8 mouse cellular contexts compared by ENCODE assay signal in genomic region chr19:6067011-6067723, GRCm38 (mm10). TPM values are rescaled to one million over a fixed set of nuclear protein-coding genes. Genes with fewer than 3 reads are reported as not detected.
DNase-seq lines count a peak whose midpoint lies in the region; ATAC-seq and TF ChIP-seq lines count a peak whose summit lies in the region.

No protein-coding gene starts in this region.

- H3K4me2 ChIP-seq in limb, embryonic 12.5 days, result peak overlapping the region; percentile 86
- H3K4me2 ChIP-seq in midbrain, embryonic 13.5 days (replicated peaks), result peak overlapping the region; percentile 93

- DNase-seq in 416B (ENCODE audit: low read depth), result peak; percentile 91
- DNase-seq in adrenal gland, adult 8-10 months, result peak; percentile 69
- DNase-seq in embryo, embryonic 9.5 days (ENCODE audit: extremely low spot score), result peak; percentile 87
- peak; percentile 81 for DNase-seq in kidney, adult 18-20 months
- peak; percentile 66 to 83 for DNase-seq in spleen, adult 2 months (ENCODE audit: low read depth in 1 of 2, low spot score in 2 of 2)

- peaks cover 30% of the 10 kb centered on the region for H3K4me1 ChIP-seq in limb, embryonic 12.5 days (replicated peaks)
- peaks cover 48% of the 10 kb centered on the region for H3K4me1 ChIP-seq in midbrain, embryonic 13.5 days (replicated peaks)
- peaks cover 12% of the 10 kb centered on the region for H3K4me1 ChIP-seq in spleen, adult 2 months (ENCODE audit: control insufficient read depth, insufficient read depth, insufficient read length)

- peak overlapping the region; percentile 62 for H3K9ac ChIP-seq in limb, embryonic 12.5 days (replicated peaks)
- H3K9ac ChIP-seq in midbrain, embryonic 13.5 days (replicated peaks), result peak overlapping the region; percentile 84

- peak; percentile 67 for ATAC-seq in granulocyte monocyte progenitor cell, adult 5-6 weeks (replicated peaks; ENCODE audit: poor library complexity, severe bottlenecking)
- peak; percentile 38; the same call in 1 of the 2 replicates for ATAC-seq in limb, embryonic 12.5 days (ENCODE audit: insufficient number of reproducible peaks, insufficient read depth, low FRiP score, low TSS enrichment, low read depth)
- peak; percentile 76 for ATAC-seq in midbrain, embryonic 13.5 days

- peak overlapping the region; percentile 50 for H3K4me3 ChIP-seq in limb, embryonic 12.5 days (replicated peaks)
- H3K4me3 ChIP-seq in midbrain, embryonic 13.5 days (replicated peaks), result peak overlapping the region; percentile 62
- peak overlapping the region; percentile 54 for H3K4me3 ChIP-seq in spleen, adult 2 months (ENCODE audit: extremely low read depth, insufficient read depth, insufficient read length)

- H3K27me3 ChIP-seq in limb, embryonic 12.5 days, result no peaks in the 10 kb centered on the region
- H3K27me3 ChIP-seq in midbrain, embryonic 13.5 days, result no peaks in the 10 kb centered on the region
- no peaks in the 10 kb centered on the region for H3K27me3 ChIP-seq in spleen, adult 2 months (ENCODE audit: control insufficient read depth, insufficient read depth, low read length)

- H3K9me3 ChIP-seq in limb, embryonic 12.5 days, result no peaks in the 10 kb centered on the region
- no peaks in the 10 kb centered on the region for H3K9me3 ChIP-seq in midbrain, embryonic 13.5 days

- TF ChIP-seq CTCF in spleen, adult 2 months (IDR thresholded peaks at IDR 0.05; ENCODE audit: extremely low read depth, insufficient read depth, insufficient read length, insufficient replicate concordance), result peak; percentile 82; the same call in 1 of the 2 replicates

- H3K27ac ChIP-seq in limb, embryonic 12.5 days, result peak overlapping the region; percentile 80
- peak overlapping the region; percentile 93 for H3K27ac ChIP-seq in midbrain, embryonic 13.5 days
- peak overlapping the region; percentile 30; the same call in 1 of the 2 replicates for H3K27ac ChIP-seq in spleen, adult 2 months (ENCODE audit: insufficient read depth, low read length)

- no peak for TF ChIP-seq POLR2A in spleen, adult 2 months (IDR thresholded peaks at IDR 0.05; ENCODE audit: low read depth, low read length)

- H3K36me3 ChIP-seq in limb, embryonic 12.5 days, result peaks cover 38% of the 10 kb centered on the region
- peaks cover 28% of the 10 kb centered on the region for H3K36me3 ChIP-seq in midbrain, embryonic 13.5 days
- peaks cover 11% of the 10 kb centered on the region for H3K36me3 ChIP-seq in spleen, adult 2 months (ENCODE audit: control insufficient read depth, insufficient read depth, low read length)

- WGBS in limb, embryonic 12.5 days, result 1% methylated on average over 30 of the region's 30 CpGs
- WGBS in midbrain, embryonic 13.5 days, result under 1% methylated on average over 30 of the region's 30 CpGs
- WGBS in spleen, adult 2 months, result 1% methylated on average over 30 of the region's 30 CpGs

RNA-seq across cellular contexts. Expression of gene Tm7sf2, which starts 1.0 kb away (rescaled TPM):
- 10 to 100 TPM; 24.9 to 36.1 (median 27.2) TPM for total RNA-seq in adrenal gland, adult 8-10 months (2022)
- 14.4 and 19.3 TPM in 2 replicates for total RNA-seq in granulocyte monocyte progenitor cell, adult 5-6 weeks (2014; fragmentation: Nextera tagmentation)
- total RNA-seq in granulocyte monocyte progenitor cell, adult 5-6 weeks (2017), result 3.4 and 4.0 TPM in 2 replicates
- polyA plus RNA-seq in limb, embryonic 12.5 days (2016; fragmentation: Nextera tagmentation; extraction: Ambion mirVana), result 24.4 and 26.3 TPM in 2 replicates
- polyA plus RNA-seq in midbrain, embryonic 13.5 days (2015; fragmentation: Nextera tagmentation; extraction: Ambion mirVana), result 44.1 and 45.9 TPM in 2 replicates
- 14.0 and 23.4 TPM in 2 replicates for polyA plus RNA-seq in spleen, adult 2 months (2012; rRNA removed)

RNA-seq across cellular contexts. Expression of gene Znhit2, which starts 6.2 kb away (rescaled TPM):
- total RNA-seq in adrenal gland, adult 8-10 months (2022), result 10 to 100 TPM; 31.6 to 43.1 (median 34.6) TPM
- 5.0 and 17.6 TPM in 2 replicates for total RNA-seq in granulocyte monocyte progenitor cell, adult 5-6 weeks (2014; fragmentation: Nextera tagmentation)
- total RNA-seq in granulocyte monocyte progenitor cell, adult 5-6 weeks (2017), result 13.7 and 17.6 TPM in 2 replicates
- 33.1 and 39.0 TPM in 2 replicates for polyA plus RNA-seq in limb, embryonic 12.5 days (2016; fragmentation: Nextera tagmentation; extraction: Ambion mirVana)
- polyA plus RNA-seq in midbrain, embryonic 13.5 days (2015; fragmentation: Nextera tagmentation; extraction: Ambion mirVana), result 27.4 and 33.1 TPM in 2 replicates
- polyA plus RNA-seq in spleen, adult 2 months (2012; rRNA removed), result 38.5 and 61.3 TPM in 2 replicates

RNA-seq across cellular contexts. Expression of gene Fau, which starts 9.5 kb away (rescaled TPM):
- total RNA-seq in adrenal gland, adult 8-10 months (2022), result 1,000 to 10,000 TPM; 1,027 to 1,106 (median 1,086) TPM
- total RNA-seq in granulocyte monocyte progenitor cell, adult 5-6 weeks (2014; fragmentation: Nextera tagmentation), result 2,326 and 2,717 TPM in 2 replicates
- 1,639 and 2,001 TPM in 2 replicates for total RNA-seq in granulocyte monocyte progenitor cell, adult 5-6 weeks (2017)
- polyA plus RNA-seq in limb, embryonic 12.5 days (2016; fragmentation: Nextera tagmentation; extraction: Ambion mirVana), result 775 and 779 TPM in 2 replicates
- polyA plus RNA-seq in midbrain, embryonic 13.5 days (2015; fragmentation: Nextera tagmentation; extraction: Ambion mirVana), result 632 and 647 TPM in 2 replicates
- 1,884 and 3,019 TPM in 2 replicates for polyA plus RNA-seq in spleen, adult 2 months (2012; rRNA removed)

RNA-seq across cellular contexts. Expression of gene Mrpl49, which starts 9.6 kb away (rescaled TPM):
- total RNA-seq in adrenal gland, adult 8-10 months (2022), result 10 to 100 TPM; 52.0 to 61.8 (median 59.6) TPM
- total RNA-seq in granulocyte monocyte progenitor cell, adult 5-6 weeks (2014; fragmentation: Nextera tagmentation), result 39.7 and 52.3 TPM in 2 replicates
- total RNA-seq in granulocyte monocyte progenitor cell, adult 5-6 weeks (2017), result 45.2 and 46.1 TPM in 2 replicates
- polyA plus RNA-seq in limb, embryonic 12.5 days (2016; fragmentation: Nextera tagmentation; extraction: Ambion mirVana), result 76.7 and 79.1 TPM in 2 replicates
- polyA plus RNA-seq in midbrain, embryonic 13.5 days (2015; fragmentation: Nextera tagmentation; extraction: Ambion mirVana), result 73.7 and 74.7 TPM in 2 replicates
- polyA plus RNA-seq in spleen, adult 2 months (2012; rRNA removed), result 11.0 TPM in 2 replicates

RNA-seq across cellular contexts. Expression of gene Vps51, which starts 9.9 kb away (rescaled TPM):
- 10 to 100 TPM; 66.2 to 92.3 (median 81.3) TPM for total RNA-seq in adrenal gland, adult 8-10 months (2022)
- total RNA-seq in granulocyte monocyte progenitor cell, adult 5-6 weeks (2014; fragmentation: Nextera tagmentation), result 33.1 and 44.0 TPM in 2 replicates
- total RNA-seq in granulocyte monocyte progenitor cell, adult 5-6 weeks (2017), result 48.0 and 48.5 TPM in 2 replicates
- 67.7 and 72.7 TPM in 2 replicates for polyA plus RNA-seq in limb, embryonic 12.5 days (2016; fragmentation: Nextera tagmentation; extraction: Ambion mirVana)
- polyA plus RNA-seq in midbrain, embryonic 13.5 days (2015; fragmentation: Nextera tagmentation; extraction: Ambion mirVana), result 90.8 and 91.4 TPM in 2 replicates
- 72.9 and 85.0 TPM in 2 replicates for polyA plus RNA-seq in spleen, adult 2 months (2012; rRNA removed)

Comparison
In these comparisons a context has a peak if more than half of its experiments do, and no peak if none do; other contexts are left out.
1. Peak in every context shown above with its lines: DNase-seq, ATAC-seq, H3K4me3 ChIP-seq and H3K27ac ChIP-seq.
2. H3K27ac ChIP-seq: peak in every context shown above with its lines; median percentile 93 in midbrain, embryonic 13.5 days; 80 in limb, embryonic 12.5 days; 30 in spleen, adult 2 months.